Mouse (Mus musculus) liver, embryonic 12.5 days (tissue): ENCODE data around the gene Dhx40. TPM values are rescaled to one million over a fixed set of nuclear protein-coding genes. Genes with fewer than 3 reads are reported as not detected.

Experiments used
- ATAC-seq: fragments of 200-750 bp; cut with Nextera tagmentation; 2 replicates; pipeline ENCODE4 v1.8.0; 2017; ENCODE audit warnings: moderate number of reproducible peaks, mild to moderate bottlenecking, moderate library complexity
- H3K27ac ChIP-seq: fragments of 300-500 bp; sonication (generic); 2 replicates; pipeline ENCODE4 v1.5.1; 2016; ENCODE audit warnings: mild to moderate bottlenecking
- H3K27me3 ChIP-seq: fragments of 300-500 bp; sonication (generic); replicated peaks from 2 replicates; pipeline ENCODE4 v1.6.1; 2016; ENCODE audit warnings: mild to moderate bottlenecking, moderate library complexity
- H3K36me3 ChIP-seq: fragments of 300-500 bp; sonication (generic); 2 replicates; pipeline ENCODE4 v1.6.1; 2016; ENCODE audit warnings: mild to moderate bottlenecking, moderate library complexity
- H3K4me1 ChIP-seq: fragments of 300-500 bp; sonication (generic); 2 replicates; pipeline ENCODE4 v1.6.1; 2016
- H3K4me2 ChIP-seq: fragments of 300-500 bp; sonication (generic); 2 replicates; pipeline ENCODE4 v1.6.1; 2016; ENCODE audit warnings: mild to moderate bottlenecking, moderate library complexity
- H3K4me3 ChIP-seq: fragments of 300-500 bp; sonication (generic); 2 replicates; pipeline ENCODE4 v1.5.1; 2016; ENCODE audit warnings: mild to moderate bottlenecking, moderate library complexity
- H3K9ac ChIP-seq: fragments of 300-500 bp; sonication (generic); 2 replicates; pipeline ENCODE4 v1.6.1; 2016; ENCODE audit warnings: mild to moderate bottlenecking, moderate library complexity
- H3K9me3 ChIP-seq: fragments of 300-500 bp; sonication (generic); replicated peaks from 2 replicates; pipeline ENCODE4 v1.6.1; 2016; ENCODE audit warnings: mild to moderate bottlenecking, moderate library complexity
- WGBS: fragments of 180-500 bp; shearing (Covaris S2); methylation state at CpG from one replicate; pipeline ENCODE4 v1.1.7; 2016; ENCODE audit not compliant: insufficient replicate concordance; 5-methylcytosine and 5-hydroxymethylcytosine counted together
- polyA plus RNA-seq: library from polyadenylated mRNA; unstranded; fragments of >200 nt; fragmentation: Nextera tagmentation; extraction: Ambion mirVana; gene quantifications from 2 replicates; pipeline ENCODE4 v1.2.1, GENCODE M21; 2016

Dhx40 gene
- polyA plus RNA-seq, 1 experiment from 2014 or later = 10.0 TPM

DNA sequence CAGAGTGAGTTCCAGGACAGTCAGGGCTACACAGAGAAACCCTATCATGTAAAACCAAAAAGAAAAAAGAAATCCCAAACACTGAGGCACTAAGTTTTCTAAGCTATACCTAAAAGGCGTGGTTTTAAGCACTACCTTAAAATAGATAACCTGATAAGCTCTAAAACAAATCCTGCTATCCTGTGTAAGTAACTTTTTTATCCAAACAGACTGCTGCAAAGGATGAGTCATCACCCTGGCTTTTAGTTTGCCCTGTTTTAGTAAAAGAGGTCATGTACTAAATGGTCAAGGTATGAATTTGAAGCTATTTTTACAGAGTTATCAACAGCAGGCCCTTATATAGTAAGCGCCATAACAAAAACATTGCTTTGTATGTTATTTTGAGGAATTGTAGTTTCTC, 47.7 kb downstream of the Dhx40 start:
- H3K27ac ChIP-seq = peak overlapping the region; percentile 100
- no peak for ATAC-seq
- 70% methylated on average over 2 of the region's 2 CpGs for whole genome bisulfite sequencing
- peak overlapping the region; percentile 92; the same call in 1 of the 2 replicates for H3K4me2 ChIP-seq
- H3K27me3 ChIP-seq = no peaks in the 10 kb centered on the region
- H3K36me3 ChIP-seq = peaks cover 6% of the 10 kb centered on the region
- H3K9me3 ChIP-seq = 0 out of 2 replicates have a peak, but pooled peaks cover 3% of the 10 kb centered on the region
- H3K9ac ChIP-seq = peak overlapping the region; percentile 99; the same call in 1 of the 2 replicates
- no peak overlapping the region for H3K4me3 ChIP-seq
- peaks cover 42% of the 10 kb centered on the region for H3K4me1 ChIP-seq

DNA sequence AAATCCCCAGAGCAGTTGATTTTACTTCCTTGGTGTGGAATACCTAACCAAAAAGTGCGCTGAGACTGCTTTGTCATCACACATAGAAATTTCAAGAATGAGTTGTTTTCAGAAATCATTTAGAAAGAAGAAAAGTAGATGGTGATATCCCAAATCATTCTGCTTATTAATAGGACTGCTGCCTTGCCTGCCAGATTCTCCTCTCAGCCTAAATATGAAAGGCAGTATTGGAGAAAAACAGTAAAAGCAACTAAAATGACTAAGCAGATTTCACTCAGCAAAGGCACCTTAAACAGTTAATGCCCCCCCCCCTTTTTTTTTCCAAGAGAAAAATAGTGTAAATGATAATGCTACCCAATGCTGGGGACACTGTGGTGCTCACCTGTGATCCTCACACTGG, 48.3 kb downstream of the Dhx40 start:
- ATAC-seq = no peak
- peaks cover 10% of the 10 kb centered on the region for H3K36me3 ChIP-seq
- H3K4me1 ChIP-seq = peaks cover 48% of the 10 kb centered on the region
- H3K27me3 ChIP-seq = no peaks in the 10 kb centered on the region
- WGBS = 52% methylated on average over 1 of the region's 1 CpGs
- H3K9ac ChIP-seq = peak overlapping the region; percentile 99
- peak overlapping the region; percentile 92 for H3K4me2 ChIP-seq
- peak overlapping the region; percentile 100 for H3K27ac ChIP-seq
- peak overlapping the region; percentile 100 for H3K4me3 ChIP-seq
- 0 out of 2 replicates have a peak, but pooled peaks cover 3% of the 10 kb centered on the region for H3K9me3 ChIP-seq

DNA sequence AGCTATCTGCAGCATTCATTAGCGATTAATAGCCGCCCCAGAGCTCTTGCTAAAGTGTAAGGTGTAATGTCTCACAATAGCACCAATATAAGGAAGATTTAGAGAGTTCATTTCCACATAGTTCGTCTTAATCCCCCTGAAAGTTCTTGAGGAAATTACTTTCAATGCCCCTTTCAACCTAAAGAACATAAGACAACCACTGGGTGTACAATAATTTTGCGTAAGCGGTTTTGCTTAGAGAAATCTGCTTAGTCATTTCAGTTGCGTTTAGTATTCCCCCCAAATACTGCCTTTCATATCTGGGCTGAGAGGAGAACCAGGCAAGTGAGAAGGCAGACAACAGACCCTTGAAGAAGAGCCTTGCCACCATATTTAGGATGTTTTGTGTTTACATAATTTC, 49.0 kb downstream of the Dhx40 start:
- Histone ChIP-seq H3K27ac (peak overlapping the region; percentile 100), H3K27me3 (no peaks in the 10 kb centered on the region), H3K4me3 (peak overlapping the region; percentile 100), H3K4me1 (peaks cover 55% of the 10 kb centered on the region), H3K9ac (peak overlapping the region; percentile 99), H3K4me2 (peak overlapping the region; percentile 92), H3K9me3 (0 out of 2 replicates have a peak, but pooled peaks cover 3% of the 10 kb centered on the region), H3K36me3 (peaks cover 17% of the 10 kb centered on the region)
- ATAC-seq = no peak; the same call in 1 of the 2 replicates
- WGBS = 7% methylated on average over 6 of the region's 6 CpGs

DNA sequence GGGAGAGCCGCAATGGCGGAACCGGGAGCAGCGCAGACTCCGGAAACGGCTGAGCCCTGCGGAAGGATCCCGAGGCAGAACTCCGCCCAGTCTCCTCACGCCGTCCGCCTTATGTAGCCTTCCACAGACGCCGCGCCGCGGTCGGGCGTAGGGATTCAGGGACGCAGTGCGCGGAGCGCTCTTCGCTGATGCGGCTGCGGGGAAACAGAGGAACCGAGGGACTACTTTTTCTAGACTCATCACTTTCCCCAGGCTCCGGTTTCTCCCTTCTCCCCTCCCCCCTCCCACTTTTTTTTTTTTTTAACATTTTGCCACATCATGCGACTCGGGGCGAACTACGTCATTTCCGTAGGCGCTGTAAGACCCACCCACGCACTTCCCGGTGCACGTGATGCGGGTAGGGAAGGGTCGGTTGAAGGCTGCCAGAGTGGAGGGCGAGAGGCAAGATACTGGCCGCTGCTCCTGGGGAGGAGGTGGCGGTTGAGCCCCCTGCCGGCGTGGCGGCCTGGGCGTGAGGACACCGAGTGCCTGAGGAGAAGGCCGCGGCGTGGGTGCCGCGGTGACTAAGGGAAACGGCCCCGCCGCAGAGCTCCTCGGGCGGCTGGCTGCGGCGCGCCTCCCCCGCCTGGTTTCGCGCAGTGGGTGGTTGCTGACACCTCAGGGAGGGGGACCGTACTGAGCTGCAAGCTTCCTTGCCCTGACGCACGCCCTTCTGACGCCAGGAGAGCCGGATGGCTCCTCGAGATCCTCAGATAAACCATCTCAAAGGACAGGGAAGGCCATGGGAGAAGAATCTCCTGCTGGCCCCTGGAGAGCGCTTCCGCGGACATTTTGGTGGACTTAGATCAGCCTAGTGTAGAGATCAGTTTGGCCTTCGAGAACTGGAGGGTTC, 49.8 kb downstream of the Dhx40 start, which contains the start of gene Cltc:
TSS of gene Cltc (minus strand) at position 86 of the 892 bp plus-strand sequence.
- peak; percentile 85 for ATAC-seq
- H3K4me1 ChIP-seq = peaks cover 62% of the 10 kb centered on the region
- 1% methylated on average over 73 of the region's 73 CpGs for WGBS

DNA sequence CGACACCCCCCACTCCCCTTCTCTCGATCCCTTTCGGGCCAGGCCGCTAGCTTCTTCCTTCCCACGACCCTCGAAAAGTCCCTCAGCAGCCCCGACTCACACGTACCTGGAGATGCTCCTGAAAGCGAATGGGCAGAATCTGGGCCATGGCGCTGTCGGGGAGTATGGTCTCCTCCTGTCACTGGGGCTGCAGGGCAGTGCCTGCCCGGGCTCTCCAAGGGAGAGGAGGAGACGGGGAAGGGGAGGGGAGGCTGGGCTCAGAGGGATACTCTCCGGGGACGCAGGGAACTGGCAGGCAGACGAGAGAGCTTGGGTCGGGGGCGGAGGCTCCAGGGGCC, 50.4 kb downstream of the Dhx40 start:
- Histone ChIP-seq H3K4me2 (peak overlapping the region; percentile 92), H3K27me3 (no peaks in the 10 kb centered on the region), H3K4me3 (peak overlapping the region; percentile 100), H3K4me1 (peaks cover 68% of the 10 kb centered on the region), H3K9me3 (no peaks in the 10 kb centered on the region), H3K9ac (peak overlapping the region; percentile 99), H3K27ac (peak overlapping the region; percentile 100), H3K36me3 (peaks cover 29% of the 10 kb centered on the region)
- ATAC-seq = peak; percentile 36
- WGBS = under 1% methylated on average over 18 of the region's 18 CpGs

More for the DNA sequence above, 49.8 kb downstream of the Dhx40 start, which contains the start of gene Cltc:
- Histone ChIP-seq H3K4me2 (peak within 1 kb of the TSS; percentile 92), H3K9me3 (no peaks in the 10 kb centered on the region), H3K9ac (peak within 1 kb of the TSS; percentile 99), H3K36me3 (peaks cover 24% of the 10 kb centered on the region), H3K4me3 (peak within 1 kb of the TSS; percentile 100), H3K27me3 (no peaks in the 10 kb centered on the region), H3K27ac (peak within 1 kb of the TSS; percentile 100)

DNA sequence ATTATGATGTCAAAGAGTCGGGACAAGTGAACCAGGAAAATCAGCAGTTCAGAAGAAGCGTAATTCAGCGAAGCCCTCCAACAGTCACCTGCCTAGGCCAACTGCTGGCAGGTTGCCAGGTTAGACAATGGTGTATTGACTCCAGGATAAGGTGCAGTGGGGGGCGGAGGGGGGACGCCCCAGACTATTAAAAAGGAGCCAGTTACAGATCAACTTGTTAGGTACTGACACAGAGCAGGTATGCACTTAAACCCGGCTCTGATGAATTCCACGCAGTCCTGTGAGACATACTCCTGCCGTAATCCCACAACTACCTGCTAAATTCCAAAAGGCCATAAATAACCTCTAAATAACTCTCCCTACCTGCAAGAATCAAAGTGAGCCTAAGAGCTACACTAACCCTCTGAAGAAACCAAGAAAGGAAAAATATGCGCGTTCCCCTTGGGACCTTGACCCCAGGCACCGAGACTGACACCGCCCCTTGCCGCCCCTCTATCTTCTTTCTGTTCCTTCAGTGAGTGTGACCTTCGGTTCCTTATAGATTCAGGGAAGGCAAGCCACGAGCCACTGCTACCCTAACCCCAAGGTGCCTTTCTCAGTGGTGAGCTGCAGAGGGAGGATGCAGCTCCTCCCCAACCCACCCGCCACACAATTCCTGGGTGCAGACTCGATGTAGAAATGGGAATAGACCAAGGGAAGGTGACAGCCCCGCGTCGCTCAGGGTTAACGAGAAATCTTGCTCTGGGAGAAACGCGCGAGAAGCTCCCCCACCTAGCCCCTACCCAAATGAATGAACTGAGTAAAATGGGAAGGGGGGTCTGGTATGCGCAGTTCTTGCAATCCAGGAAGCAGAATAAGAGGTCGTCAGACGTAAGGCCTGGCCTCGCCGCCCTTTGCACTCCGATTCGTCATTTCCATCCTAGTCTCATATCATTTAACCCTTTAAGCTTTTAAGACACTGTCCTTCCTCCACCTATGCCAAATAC, 51.1 kb downstream of the Dhx40 start:
- Histone ChIP-seq H3K9ac (peak overlapping the region; percentile 99), H3K4me3 (peak overlapping the region; percentile 100), H3K4me2 (peak overlapping the region; percentile 92), H3K27ac (peak overlapping the region; percentile 100), H3K27me3 (no peaks in the 10 kb centered on the region), H3K4me1 (peaks cover 73% of the 10 kb centered on the region), H3K9me3 (no peaks in the 10 kb centered on the region), H3K36me3 (peaks cover 31% of the 10 kb centered on the region)
- 0 out of 2 replicates have a peak, but pooled peaks have one; percentile 4 for ATAC-seq
- WGBS = 3% methylated on average over 31 of the region's 31 CpGs

DNA sequence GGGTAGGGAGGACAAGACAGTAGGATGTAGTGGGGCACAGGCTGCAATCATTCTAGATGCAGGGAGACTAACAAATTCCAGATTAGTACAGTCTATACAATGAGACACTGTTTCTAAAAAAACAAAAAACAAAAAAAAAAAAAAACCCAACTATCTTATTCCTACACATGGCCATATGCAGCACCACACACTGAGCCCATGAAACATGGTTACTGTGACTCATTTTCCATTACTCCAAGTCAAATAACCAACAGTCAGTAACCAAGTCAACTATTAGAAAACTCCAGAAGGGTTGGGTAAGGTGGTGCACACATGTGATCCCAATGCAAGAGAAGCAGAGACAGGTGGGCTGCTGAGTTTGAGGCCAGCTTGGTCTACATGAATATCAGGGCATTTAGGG, 55.1 kb downstream of the Dhx40 start:
- Histone ChIP-seq H3K4me3 (no peak overlapping the region), H3K4me2 (peak overlapping the region; percentile 43), H3K9ac (peak overlapping the region; percentile 53; the same call in 1 of the 2 replicates), H3K36me3 (peaks cover 37% of the 10 kb centered on the region), H3K9me3 (no peaks in the 10 kb centered on the region), H3K27ac (peak overlapping the region; percentile 69), H3K27me3 (no peaks in the 10 kb centered on the region), H3K4me1 (peaks cover 77% of the 10 kb centered on the region)
- peak; percentile 30; the same call in 1 of the 2 replicates for ATAC-seq

DNA sequence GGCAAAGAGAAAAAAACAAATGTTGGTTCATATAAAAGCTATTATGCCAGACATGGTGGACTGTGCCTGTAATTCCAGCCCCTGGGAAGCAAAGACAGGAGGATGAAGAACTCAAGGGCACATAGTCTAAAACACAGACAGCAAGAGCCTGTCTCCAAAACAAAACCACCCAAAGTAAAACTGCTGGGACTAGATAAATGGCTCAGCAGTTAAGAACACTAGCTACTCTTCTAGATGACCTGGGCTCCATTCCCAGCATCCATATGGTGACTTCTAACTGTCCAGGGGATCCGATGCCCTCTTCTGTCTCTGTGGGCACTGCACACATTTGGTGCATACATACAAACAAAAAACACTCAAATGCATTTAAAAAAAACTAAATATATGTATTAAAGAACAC, 56.5 kb downstream of the Dhx40 start:
- 84% methylated on average over 1 of the region's 1 CpGs for WGBS
- Histone ChIP-seq H3K4me1 (peaks cover 87% of the 10 kb centered on the region), H3K4me3 (peak overlapping the region; percentile 9; the same call in 1 of the 2 replicates), H3K27me3 (no peaks in the 10 kb centered on the region), H3K9me3 (no peaks in the 10 kb centered on the region), H3K27ac (peak overlapping the region; percentile 69), H3K4me2 (peak overlapping the region; percentile 41), H3K36me3 (peaks cover 40% of the 10 kb centered on the region), H3K9ac (0 out of 2 replicates have a peak overlapping the region, but pooled peaks have one; percentile 17)
- peak; percentile 54; the same call in 1 of the 2 replicates for ATAC-seq

DNA sequence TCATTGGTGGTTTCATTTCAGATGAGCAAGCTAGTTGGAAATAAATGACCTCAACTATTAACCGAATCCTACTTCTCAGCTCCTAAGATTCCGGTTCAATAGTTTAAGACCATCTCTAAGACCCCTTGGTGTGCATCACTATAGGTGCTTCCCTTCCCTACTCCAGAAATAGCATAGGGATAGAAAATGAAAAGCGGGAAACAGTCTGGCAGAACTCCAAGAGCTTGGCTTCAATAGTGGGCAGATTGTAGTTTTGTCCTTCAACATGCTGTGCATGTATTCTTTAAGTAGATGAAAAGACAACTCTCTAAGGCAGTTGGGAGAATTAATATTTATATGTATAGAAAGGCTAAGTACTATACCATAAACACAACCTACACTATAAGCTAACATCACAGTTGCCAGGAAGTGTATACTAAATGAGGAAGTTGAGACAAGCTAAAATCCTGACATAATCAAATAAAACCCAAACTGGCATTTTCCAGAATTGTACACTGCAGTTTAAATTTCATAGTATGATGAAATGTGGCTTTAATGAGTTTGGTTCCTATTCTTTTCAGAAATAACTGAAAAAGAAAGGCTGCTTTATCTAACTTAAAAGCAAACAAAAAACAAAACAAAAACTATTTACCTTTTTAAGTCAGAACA, 57.6 kb downstream of the Dhx40 start:
- Histone ChIP-seq H3K9me3 (no peaks in the 10 kb centered on the region), H3K27ac (peak overlapping the region; percentile 49; the same call in 1 of the 2 replicates), H3K27me3 (no peaks in the 10 kb centered on the region), H3K9ac (0 out of 2 replicates have a peak overlapping the region, but pooled peaks have one; percentile 3), H3K4me1 (peaks cover 90% of the 10 kb centered on the region), H3K36me3 (peaks cover 35% of the 10 kb centered on the region), H3K4me2 (peak overlapping the region; percentile 17; the same call in 1 of the 2 replicates), H3K4me3 (no peak overlapping the region)
- ATAC-seq = no peak
- 87% methylated on average over 3 of the region's 3 CpGs for WGBS

DNA sequence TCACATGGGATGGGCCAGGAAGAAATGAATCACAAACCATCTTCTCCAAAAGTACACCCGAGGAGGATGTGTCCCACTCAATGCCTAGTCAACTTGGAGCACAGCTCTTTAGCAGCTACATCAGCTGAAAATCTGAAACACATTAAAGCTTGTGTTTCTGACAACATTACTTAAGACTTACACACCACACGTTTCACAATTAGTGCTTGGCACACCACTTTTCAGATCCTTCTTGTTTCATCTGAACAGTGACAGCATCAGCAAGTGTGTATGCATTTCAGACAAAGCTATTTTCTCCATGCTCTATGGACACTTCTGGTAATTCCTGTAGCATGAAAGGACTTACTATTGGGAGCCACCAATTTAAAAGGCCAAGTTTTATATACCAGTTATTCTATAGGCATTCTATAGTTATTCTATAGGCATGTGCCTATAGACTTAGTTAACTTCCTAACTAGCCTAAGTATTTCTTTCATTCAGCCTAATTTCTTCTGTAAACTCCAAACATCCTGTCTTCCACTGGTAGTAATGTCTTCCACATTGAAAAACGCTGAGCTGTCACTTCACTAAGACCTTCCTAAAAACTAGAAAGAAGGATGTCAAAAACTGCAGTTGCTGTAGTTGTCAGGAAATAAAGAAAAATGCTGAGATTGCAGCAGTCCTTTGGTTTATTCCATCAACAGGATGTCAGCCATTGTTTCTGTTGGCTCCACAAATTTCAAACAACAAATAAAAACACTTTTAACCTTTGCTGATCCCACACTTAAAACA, 61.7 kb downstream of the Dhx40 start:
- Histone ChIP-seq H3K27ac (peak overlapping the region; percentile 82), H3K4me1 (peaks cover 91% of the 10 kb centered on the region), H3K36me3 (peaks cover 7% of the 10 kb centered on the region; the same call in 1 of the 2 replicates), H3K4me3 (0 out of 2 replicates have a peak overlapping the region, but pooled peaks have one; percentile 12), H3K4me2 (peak overlapping the region; percentile 36), H3K9me3 (no peaks in the 10 kb centered on the region), H3K27me3 (no peaks in the 10 kb centered on the region), H3K9ac (peak overlapping the region; percentile 47)
- ATAC-seq = no peak
- WGBS = 55% methylated on average over 3 of the region's 3 CpGs
